Comparison of ENCODE assay signal across 8 mouse cellular contexts in genomic region chr10:106585476-106586080, GRCm38 (mm10).
DNase-seq lines count a peak whose midpoint lies in the region; ATAC-seq and TF ChIP-seq lines count a peak whose summit lies in the region.

No protein-coding gene starts in this region.

- DNase-seq in layer of hippocampus, adult 2 months (ENCODE audit: low spot score in 2 of 2), result peak; percentile 35 to 59
- no peak for DNase-seq in layer of hippocampus, postnatal 36 days
- DNase-seq in MN1 (ENCODE audit: low spot score), result peak; percentile 72
- DNase-seq in cerebellum, postnatal 10 days, result peak; percentile 67 to 75
- DNase-seq in lung, embryonic 14.5 days, result peak; percentile 82
- peak; percentile 37 for DNase-seq in stomach, postnatal 0 days (ENCODE audit: low spot score)
- no peak for DNase-seq in spleen, adult 18-20 months

- H3K4me2 ChIP-seq in hindbrain, embryonic 12.5 days (replicated peaks), result no peak overlapping the region
- H3K4me2 ChIP-seq in lung, embryonic 14.5 days, result no peak overlapping the region
- H3K4me2 ChIP-seq in stomach, postnatal 0 days (replicated peaks; ENCODE audit: low read depth), result no peak overlapping the region

- H3K4me3 ChIP-seq in layer of hippocampus, adult 2 months, result no peak overlapping the region
- no peak overlapping the region for H3K4me3 ChIP-seq in hindbrain, embryonic 12.5 days
- no peak overlapping the region for H3K4me3 ChIP-seq in lung, embryonic 14.5 days (ENCODE audit: low read depth, low read length)
- no peak overlapping the region for H3K4me3 ChIP-seq in stomach, postnatal 0 days (ENCODE audit: low read depth, low read length)

- H3K9me3 ChIP-seq in hindbrain, embryonic 12.5 days (replicated peaks), result no peaks in the 10 kb centered on the region
- no peaks in the 10 kb centered on the region for H3K9me3 ChIP-seq in lung, embryonic 14.5 days (ENCODE audit: low read depth, low read length)
- no peaks in the 10 kb centered on the region for H3K9me3 ChIP-seq in stomach, postnatal 0 days (ENCODE audit: control insufficient read depth, low read length)

- TF ChIP-seq EP300 in stomach, postnatal 0 days (optimal IDR thresholded peaks at IDR 0.05), result no peak

- WGBS in hindbrain, embryonic 12.5 days, result under 1% methylated on average over 4 of the region's 4 CpGs
- WGBS in lung, embryonic 14.5 days, result 3% methylated on average over 4 of the region's 4 CpGs
- WGBS in stomach, postnatal 0 days, result 2% methylated on average over 4 of the region's 4 CpGs

- peak; percentile 61; the same call in 1 of the 2 replicates for ATAC-seq in hindbrain, embryonic 12.5 days (ENCODE audit: low FRiP score)
- ATAC-seq in lung, embryonic 14.5 days (ENCODE audit: insufficient read depth), result peak; percentile 69; the same call in 1 of the 2 replicates
- ATAC-seq in stomach, postnatal 0 days (ENCODE audit: low FRiP score, low TSS enrichment), result peak; percentile 78

- H3K4me1 ChIP-seq in hindbrain, embryonic 12.5 days, result no peaks in the 10 kb centered on the region
- H3K4me1 ChIP-seq in lung, embryonic 14.5 days (ENCODE audit: insufficient read depth), result no peaks in the 10 kb centered on the region
- H3K4me1 ChIP-seq in stomach, postnatal 0 days (replicated peaks; ENCODE audit: control insufficient read depth, insufficient read depth), result no peaks in the 10 kb centered on the region

- peak; percentile 94 for TF ChIP-seq CTCF in layer of hippocampus, adult 2 months (conservative IDR thresholded peaks at IDR 0.05)
- TF ChIP-seq CTCF in lung, embryonic 14.5 days (IDR thresholded peaks at IDR 0.05; ENCODE audit: low read depth), result peak; percentile 81
- peak; percentile 91 for TF ChIP-seq CTCF in stomach, postnatal 0 days (IDR thresholded peaks at IDR 0.05; ENCODE audit: low read depth)

- no peaks in the 10 kb centered on the region for H3K36me3 ChIP-seq in hindbrain, embryonic 12.5 days
- no peaks in the 10 kb centered on the region for H3K36me3 ChIP-seq in lung, embryonic 14.5 days (ENCODE audit: insufficient read depth)
- no peaks in the 10 kb centered on the region for H3K36me3 ChIP-seq in stomach, postnatal 0 days (ENCODE audit: control insufficient read depth, insufficient read depth, low read length)

- peak overlapping the region; percentile 61 for H3K27ac ChIP-seq in layer of hippocampus, adult 2 months
- H3K27ac ChIP-seq in hindbrain, embryonic 12.5 days, result no peak overlapping the region
- no peak overlapping the region for H3K27ac ChIP-seq in lung, embryonic 14.5 days (ENCODE audit: low read depth)
- H3K27ac ChIP-seq in stomach, postnatal 0 days (replicated peaks), result no peak overlapping the region

- H3K27me3 ChIP-seq in hindbrain, embryonic 12.5 days, result no peaks in the 10 kb centered on the region
- H3K27me3 ChIP-seq in lung, embryonic 14.5 days (ENCODE audit: insufficient read depth, low read length), result no peaks in the 10 kb centered on the region
- no peaks in the 10 kb centered on the region for H3K27me3 ChIP-seq in stomach, postnatal 0 days (ENCODE audit: control insufficient read depth, insufficient read depth, low read length)

- H3K9ac ChIP-seq in hindbrain, embryonic 12.5 days, result no peak overlapping the region
- H3K9ac ChIP-seq in lung, embryonic 14.5 days, result no peak overlapping the region
- no peak overlapping the region for H3K9ac ChIP-seq in stomach, postnatal 0 days (ENCODE audit: low read length)

Comparison
In these comparisons a context has a peak if more than half of its experiments do, and no peak if none do; other contexts are left out.
1. DNase-seq: peak in layer of hippocampus, adult 2 months (2 of 2), MN1 (single experiment), cerebellum, postnatal 10 days (2 of 2), lung, embryonic 14.5 days (single experiment) and stomach, postnatal 0 days (single experiment); none in layer of hippocampus, postnatal 36 days (0 of 2) and spleen, adult 18-20 months (0 of 2).
2. Peak in every context shown above with its lines, with median percentiles within 50 percentile points of each other: CTCF ChIP-seq and ATAC-seq.